Mouse (Mus musculus) CH12.LX (cell line): ENCODE results near the gene Ghdc. TPM values are rescaled to one million over a fixed set of nuclear protein-coding genes. Genes with fewer than 3 reads are reported as not detected.

Experiments used
- DNase-seq: peaks from one replicate; pipeline ENCODE4 v3.0.0-alpha.2; 2013; ENCODE audit errors: extremely low read depth
- H3K27ac ChIP-seq: 2 replicates; pipeline ENCODE4 v1.5.1; 2012; ENCODE audit warnings: low read depth, mild to moderate bottlenecking, control low read depth, moderate library complexity; ENCODE audit not compliant: insufficient read depth
- H3K27me3 ChIP-seq: replicated peaks from 2 replicates; pipeline ENCODE3; 2012; ENCODE audit warnings: inconsistent platforms
- H3K36me3 ChIP-seq, 2 experiments: replicated peaks in 1 of 2; 2 replicates each; pipeline versions ENCODE3 to v1.6.1; 2012; ENCODE audit warnings: inconsistent platforms in 1 of 2, low read length in 1 of 2, mild to moderate bottlenecking in 1 of 2, mixed read lengths in 1 of 2, moderate library complexity in 1 of 2; ENCODE audit not compliant: control insufficient read depth in 1 of 2, insufficient read depth in 1 of 2
- H3K4me1 ChIP-seq, 2 experiments: 2 replicates each; pipeline ENCODE4 v1.6.1; 2012; ENCODE audit warnings: inconsistent platforms in 1 of 2, moderate library complexity in 1 of 2; ENCODE audit not compliant: insufficient read depth in 2 of 2, control insufficient read depth in 1 of 2
- H3K4me2 ChIP-seq: 2 replicates; pipeline ENCODE4 v1.6.1; 2012; ENCODE audit warnings: low read depth, mild to moderate bottlenecking, control low read depth; ENCODE audit not compliant: poor library complexity, insufficient read depth, severe bottlenecking
- H3K4me3 ChIP-seq, 3 experiments: fragments of 150-350 bp in 1 of 3; sonication (generic) in 1 of 3; replicated peaks in 1 of 3; 2 replicates each; pipeline versions ENCODE3 to v1.5.1; 2011 to 2012; ENCODE audit warnings: low read depth in 2 of 3, low read length in 2 of 3, mild to moderate bottlenecking in 2 of 3, moderate library complexity in 2 of 3, control low read depth in 1 of 3, improper control_type of control experiment in 1 of 3, inconsistent platforms in 1 of 3, mixed read lengths in 1 of 3; ENCODE audit not compliant: poor library complexity in 1 of 3
- H3K79me2 ChIP-seq: replicated peaks from 2 replicates; pipeline ENCODE4 v1.6.1; 2012; ENCODE audit warnings: mild to moderate bottlenecking, moderate library complexity; ENCODE audit not compliant: control insufficient read depth, poor library complexity, insufficient read depth, severe bottlenecking; ENCODE audit errors: extremely low read depth
- H3K9ac ChIP-seq: 2 replicates; pipeline ENCODE4 v1.6.1; 2012; ENCODE audit warnings: low read depth, mild to moderate bottlenecking, control low read depth, moderate library complexity; ENCODE audit not compliant: insufficient read depth
- H3K9me3 ChIP-seq: replicated peaks from 2 replicates; pipeline ENCODE3; 2012; ENCODE audit warnings: low read length, inconsistent platforms, mixed read lengths
- BHLHE40 ChIP-seq: IDR thresholded peaks from 2 replicates; pipeline ENCODE4 v1.6.1; 2011; ENCODE audit warnings: mild to moderate bottlenecking, low read depth, low read length, improper control_type of control experiment
- CHD1 ChIP-seq: IDR thresholded peaks from 2 replicates; pipeline ENCODE4 v1.6.1; 2012; ENCODE audit warnings: low read depth, low read length, improper control_type of control experiment, inconsistent platforms
- CTCF ChIP-seq, 2 experiments: IDR thresholded peaks in 1 of 2; conservative IDR thresholded peaks in 1 of 2; 2 replicates each; pipeline ENCODE4 v1.5.1; 2011 to 2012; ENCODE audit warnings: low read depth in 2 of 2, low read length in 2 of 2, improper control_type of control experiment in 1 of 2, inconsistent platforms in 1 of 2, mild to moderate bottlenecking in 1 of 2, moderate library complexity in 1 of 2
- E2F4 ChIP-seq: IDR thresholded peaks from 2 replicates; pipeline ENCODE4 v1.6.1; 2011; ENCODE audit warnings: low read depth, low read length, improper control_type of control experiment; ENCODE audit not compliant: insufficient replicate concordance
- ELF1 ChIP-seq: IDR thresholded peaks from 2 replicates; pipeline ENCODE4 v1.6.1; 2014; ENCODE audit warnings: low read depth, mild to moderate bottlenecking, inconsistent platforms, low read length, improper control_type of control experiment
- ETS1 ChIP-seq: conservative IDR thresholded peaks from 2 replicates; pipeline ENCODE4 v1.6.1; 2012; ENCODE audit warnings: low read depth, mild to moderate bottlenecking, inconsistent platforms, low read length, improper control_type of control experiment, moderate library complexity
- GABPA ChIP-seq: IDR thresholded peaks from 2 replicates; pipeline ENCODE4 v1.6.1; 2012; ENCODE audit warnings: low read depth, low read length, improper control_type of control experiment, inconsistent platforms; ENCODE audit not compliant: insufficient replicate concordance
- IRF4 ChIP-seq: IDR thresholded peaks from 2 replicates; pipeline ENCODE4 v1.6.1; 2014; ENCODE audit warnings: low read depth, mild to moderate bottlenecking, inconsistent platforms, low read length, improper control_type of control experiment
- KAT2A ChIP-seq: IDR thresholded peaks from 2 replicates; pipeline ENCODE4 v1.6.1; 2012; ENCODE audit warnings: low read length, improper control_type of control experiment, inconsistent platforms; ENCODE audit not compliant: insufficient replicate concordance
- MAFK ChIP-seq: IDR thresholded peaks from 2 replicates; pipeline ENCODE4 v1.6.1; 2011; ENCODE audit warnings: low read length, improper control_type of control experiment; ENCODE audit not compliant: insufficient replicate concordance
- MEF2A ChIP-seq: IDR thresholded peaks from 2 replicates; pipeline ENCODE4 v1.6.1; 2014; ENCODE audit warnings: low read depth, mild to moderate bottlenecking, inconsistent platforms, low read length, improper control_type of control experiment, borderline replicate concordance
- MXI1 ChIP-seq: IDR thresholded peaks from 2 replicates; pipeline ENCODE4 v1.6.1; 2011; ENCODE audit warnings: mild to moderate bottlenecking, low read depth, low read length, improper control_type of control experiment
- MYC ChIP-seq: IDR thresholded peaks from 2 replicates; pipeline ENCODE4 v1.6.1; 2011; ENCODE audit warnings: low read depth, mild to moderate bottlenecking, improper control_type of control experiment, low read length
- NELFE ChIP-seq: IDR thresholded peaks from 2 replicates; pipeline ENCODE4 v1.6.1; 2011; ENCODE audit warnings: low read depth, low read length, improper control_type of control experiment
- NRF1 ChIP-seq: IDR thresholded peaks from 2 replicates; pipeline ENCODE4 v1.6.1; 2014; ENCODE audit warnings: low read depth, mild to moderate bottlenecking, inconsistent platforms, low read length, improper control_type of control experiment, moderate library complexity
- PAX5 ChIP-seq: IDR thresholded peaks from 2 replicates; pipeline ENCODE4 v1.6.1; 2012; ENCODE audit warnings: low read length, inconsistent platforms, mixed read lengths
- POLR2A ChIP-seq: IDR thresholded peaks from 2 replicates; pipeline ENCODE4 v1.6.1; 2011; ENCODE audit warnings: low read depth, mild to moderate bottlenecking, improper control_type of control experiment, low read length
- TBP ChIP-seq: conservative IDR thresholded peaks from 2 replicates; pipeline ENCODE4 v1.6.1; 2011; ENCODE audit warnings: low read depth, low read length, improper control_type of control experiment
- TCF12 ChIP-seq: IDR thresholded peaks from 2 replicates; pipeline ENCODE4 v1.6.1; 2014; ENCODE audit warnings: low read depth, mild to moderate bottlenecking, inconsistent platforms, low read length, improper control_type of control experiment
- UBTF ChIP-seq: IDR thresholded peaks from 2 replicates; pipeline ENCODE4 v1.6.1; 2012; ENCODE audit warnings: low read depth, mild to moderate bottlenecking, inconsistent platforms, low read length, improper control_type of control experiment, moderate library complexity
- USF2 ChIP-seq: conservative IDR thresholded peaks from 2 replicates; pipeline ENCODE4 v1.6.1; 2011; ENCODE audit warnings: low read depth, low read length, improper control_type of control experiment
- ZKSCAN1 ChIP-seq: IDR thresholded peaks from 2 replicates; pipeline ENCODE4 v1.6.1; 2012; ENCODE audit warnings: low read depth, inconsistent platforms, low read length, improper control_type of control experiment, borderline replicate concordance
- ZNF384 ChIP-seq: IDR thresholded peaks from 2 replicates; pipeline ENCODE4 v1.6.1; 2012; ENCODE audit warnings: low read depth, low read length, improper control_type of control experiment, inconsistent platforms
- dilution Hi-C: fragments of 300-500 bp; cut with MboI; formaldehyde crosslinking; loops from 2 replicates; pipeline ENCODE4 v1.14.3; 2020; ENCODE audit warnings: low sequenced_read_pairs; ENCODE audit not compliant: extremely low pct_unique_long_range_greater_than_20kb, extremely low pct_ligation_motif_present
- in situ Hi-C: fragments of 300-500 bp; cut with MboI; formaldehyde crosslinking; loops from 3 replicates; pipeline ENCODE4 v1.14.3; 2019; ENCODE audit warnings: low sequenced_read_pairs, low pct_ligation_motif_present, low pct_unique_long_range_greater_than_20kb, mixed read lengths
- polyA plus RNA-seq: library from polyadenylated mRNA; unstranded; fragments of >175 nt; gene quantifications from 2 replicates; pipeline ENCODE4 v1.2.1, GENCODE M21; 2012; ENCODE audit warnings: low read depth; ENCODE audit not compliant: insufficient read length
- total RNA-seq, 2 experiments: library from RNA; depleted of rRNA; stranded (reverse); fragments of 300-350 nt in 1 of 2; fragments of >200 nt in 1 of 2; gene quantifications; 2 replicates each; pipeline ENCODE4 v1.2.3; 2012 to 2014

Gene Ghdc
- total and polyA plus RNA-seq, 3 experiments, result 10.9 to 17.9 (median 16.6) TPM

DNA sequence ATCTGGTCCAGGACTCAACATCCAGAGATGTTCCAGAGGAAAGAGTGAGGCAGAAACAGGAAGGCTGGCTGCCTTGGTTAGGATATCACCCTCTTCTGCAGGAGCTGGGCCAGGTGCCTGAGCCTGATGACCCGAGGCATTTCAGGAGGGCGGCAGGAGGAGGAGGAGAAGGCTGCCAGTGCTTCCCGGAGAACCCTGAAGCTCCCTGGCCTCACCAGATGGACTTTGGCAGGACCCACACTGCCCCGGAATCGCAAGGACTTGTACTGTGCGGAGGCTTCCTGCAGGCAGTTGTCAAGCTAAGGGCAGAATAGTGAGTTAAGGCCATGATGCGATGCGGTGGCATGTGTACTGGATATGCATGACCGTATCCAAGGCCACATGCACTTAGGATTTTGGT is 4.0 kb downstream of the Ghdc start:
- no peak for DNase-seq
- H3K79me2 ChIP-seq, result no peaks in the 10 kb centered on the region
- dilution Hi-C loops (no loop called here), in situ Hi-C loops (loop anchor here (10.0 kb wide), 1 partner anchor 188 kb away; no protein-coding TSS in a partner anchor)
- H3K9me3 ChIP-seq, result no peaks in the 10 kb centered on the region
- no peak for TF ChIP-seq ZKSCAN1
- no peak for TF ChIP-seq E2F4
- no peak for TF ChIP-seq GABPA
- no peak for TF ChIP-seq PAX5
- no peak overlapping the region for H3K4me2 ChIP-seq
- H3K27ac ChIP-seq, result no peak overlapping the region
- peaks cover 5 to 29% of the 10 kb centered on the region in 2 experiments for H3K36me3 ChIP-seq
- H3K27me3 ChIP-seq, result peaks cover 12% of the 10 kb centered on the region
- no peak overlapping the region for H3K9ac ChIP-seq
- H3K4me3 ChIP-seq, result no peak overlapping the region
- peaks cover 3 to 31% of the 10 kb centered on the region in 2 experiments; a peak in 3 of 4 replicates for H3K4me1 ChIP-seq

- H3K27me3 ChIP-seq, result peaks cover 12% of the 10 kb centered on the region
- H3K4me3 ChIP-seq, result peak within 1 kb of the TSS; percentile 50 to 70 (median 51)
- H3K79me2 ChIP-seq, result no peaks in the 10 kb centered on the region
- no peak within 1 kb of the TSS for H3K27ac ChIP-seq
- H3K9ac ChIP-seq, result peak within 1 kb of the TSS; percentile 11; the same call in 1 of the 2 replicates
- in situ Hi-C loops, result loop anchor here (10.0 kb wide), 1 partner anchor 192 kb away; no protein-coding TSS in a partner anchor
- peaks cover 18 to 40% of the 10 kb centered on the region in 2 experiments for H3K4me1 ChIP-seq
- H3K36me3 ChIP-seq, result peaks cover 5 to 14% of the 10 kb centered on the region in 2 experiments
- DNase-seq, result no peak
- dilution Hi-C loops, result no loop called here
- peak within 1 kb of the TSS; percentile 29; the same call in 1 of the 2 replicates for H3K4me2 ChIP-seq
- H3K9me3 ChIP-seq, result no peaks in the 10 kb centered on the region
- TF ChIP-seq NRF1, result no peak
- TF ChIP-seq IRF4, result no peak
- no peak for TF ChIP-seq UBTF
- TF ChIP-seq TBP, result no peak
Measured at GRCm38 (mm10) chr11:100762831-100763230, 7.9 kb downstream of the Ghdc start, which contains the start of gene Hcrt. Gene Hcrt, minus strand, starts transcription at chr11:100762931.

- peak overlapping the region; percentile 11; the same call in 1 of the 2 replicates for H3K9ac ChIP-seq
- dilution Hi-C loops (no loop called here), in situ Hi-C loops (loop anchor here (10.0 kb wide), 1 partner anchor 193 kb away; no protein-coding TSS in a partner anchor)
- H3K9me3 ChIP-seq, result no peaks in the 10 kb centered on the region
- H3K4me3 ChIP-seq, result peak overlapping the region; percentile 50 to 70 (median 51)
- H3K27me3 ChIP-seq, result peaks cover 12% of the 10 kb centered on the region
- H3K79me2 ChIP-seq, result no peaks in the 10 kb centered on the region
- H3K27ac ChIP-seq, result no peak overlapping the region
- peak overlapping the region; percentile 29 for H3K4me2 ChIP-seq
- peaks cover 24 to 51% of the 10 kb centered on the region in 2 experiments for H3K4me1 ChIP-seq
- peaks cover 3 to 7% of the 10 kb centered on the region in 2 experiments for H3K36me3 ChIP-seq
- peak; percentile 85 for DNase-seq
- peak; percentile 21 to 72; a peak in 3 of 4 replicates for TF ChIP-seq CTCF (conservative IDR thresholded peaks at IDR 0.05 in 1 of 2, IDR thresholded peaks at IDR 0.05 in 1 of 2; ENCODE audit: low read depth in 2 of 2, low read length in 2 of 2)
- no peak for TF ChIP-seq BHLHE40
- TF ChIP-seq MEF2A, result peak; percentile 68
- TF ChIP-seq USF2, result no peak
- TF ChIP-seq UBTF, result peak; percentile 43; the same call in 1 of the 2 replicates
- peak; percentile 65; the same call in 1 of the 2 replicates for TF ChIP-seq TCF12
- TF ChIP-seq PAX5, result no peak
- no peak for TF ChIP-seq MYC
- TF ChIP-seq POLR2A, result peak; percentile 27; the same call in 1 of the 2 replicates
- no peak for TF ChIP-seq MAFK
- TF ChIP-seq ELF1, result 0 out of 2 replicates have a peak, but pooled peaks have one; percentile 20
- TF ChIP-seq MXI1, result peak; percentile 47; the same call in 1 of the 2 replicates
- TF ChIP-seq GABPA, result no peak
- 0 out of 2 replicates have a peak, but pooled peaks have one; percentile 31 for TF ChIP-seq KAT2A
- TF ChIP-seq E2F4, result 0 out of 2 replicates have a peak, but pooled peaks have one; percentile 40
- no peak for TF ChIP-seq ETS1
- TF ChIP-seq ZNF384, result no peak
- TF ChIP-seq NELFE, result peak; percentile 64; the same call in 1 of the 2 replicates
- TF ChIP-seq CHD1, result no peak
Measured at GRCm38 (mm10) chr11:100761547-100762045, 9.2 kb downstream of the Ghdc start.
